Comparison of ENCODE assay signal across 8 mouse cellular contexts in genomic region chr19:5921715-5922114, GRCm38 (mm10). TPM values are rescaled to one million over a fixed set of nuclear protein-coding genes. Genes with fewer than 3 reads are reported as not detected.
DNase-seq lines count a peak whose midpoint lies in the region; ATAC-seq and TF ChIP-seq lines count a peak whose summit lies in the region.

No protein-coding gene starts in this region.

- no peak for DNase-seq in lung, adult 2 months
- DNase-seq in lung, postnatal 14 days, result no peak
- no peak for DNase-seq in heart, embryonic 10.5 days (ENCODE audit: low spot score)
- peak; percentile 64 for DNase-seq in kidney, postnatal 0 days (ENCODE audit: low spot score)
- no peak for DNase-seq in midbrain, embryonic 10.5 days (ENCODE audit: low spot score)
- DNase-seq in ovary, adult 18-20 months (ENCODE audit: low spot score), result no peak
- DNase-seq in thymus, postnatal 4 days, result no peak
- no peak for DNase-seq in thymus, postnatal 36 days

- H3K4me1 ChIP-seq in lung, adult 2 months (ENCODE audit: control insufficient read depth, insufficient read depth, low read length), result peaks cover 8% of the 10 kb centered on the region
- H3K4me1 ChIP-seq in heart, embryonic 10.5 days, result peaks cover 44% of the 10 kb centered on the region
- 0 out of 2 replicates have a peak, but pooled peaks cover 22% of the 10 kb centered on the region for H3K4me1 ChIP-seq in kidney, postnatal 0 days (replicated peaks; ENCODE audit: insufficient read depth, low read length)
- peaks cover 32% of the 10 kb centered on the region for H3K4me1 ChIP-seq in midbrain, embryonic 10.5 days

- 16% methylated on average over 9 of the region's 9 CpGs for WGBS in lung, adult 2 months
- 15% methylated on average over 9 of the region's 9 CpGs for WGBS in heart, embryonic 10.5 days
- WGBS in kidney, postnatal 0 days, result 10% methylated on average over 9 of the region's 9 CpGs
- 21% methylated on average over 9 of the region's 9 CpGs for WGBS in midbrain, embryonic 10.5 days

- H3K9ac ChIP-seq in kidney, postnatal 0 days (ENCODE audit: low read depth, low read length), result no peak overlapping the region

- no peaks in the 10 kb centered on the region for H3K9me3 ChIP-seq in heart, embryonic 10.5 days
- H3K9me3 ChIP-seq in kidney, postnatal 0 days (replicated peaks; ENCODE audit: low read length), result no peaks in the 10 kb centered on the region
- H3K9me3 ChIP-seq in midbrain, embryonic 10.5 days (replicated peaks), result no peaks in the 10 kb centered on the region

- peak overlapping the region; percentile 12; the same call in 1 of the 2 replicates for H3K27ac ChIP-seq in heart, embryonic 10.5 days
- H3K27ac ChIP-seq in kidney, postnatal 0 days, result peak overlapping the region; percentile 48; the same call in 1 of the 2 replicates
- H3K27ac ChIP-seq in midbrain, embryonic 10.5 days (replicated peaks), result peak overlapping the region; percentile 47; the same call in 1 of the 2 replicates

- peak overlapping the region; percentile 97 for H3K4me2 ChIP-seq in kidney, postnatal 0 days (ENCODE audit: low read length)

- peaks cover 16% of the 10 kb centered on the region for H3K36me3 ChIP-seq in heart, embryonic 10.5 days
- H3K36me3 ChIP-seq in kidney, postnatal 0 days (ENCODE audit: insufficient read depth, low read length), result peaks cover 22% of the 10 kb centered on the region
- peaks cover 9% of the 10 kb centered on the region; the same call in 1 of the 2 replicates for H3K36me3 ChIP-seq in midbrain, embryonic 10.5 days

- H3K27me3 ChIP-seq in heart, embryonic 10.5 days (ENCODE audit: insufficient read depth, poor library complexity, severe bottlenecking), result peaks cover 9% of the 10 kb centered on the region; the same call in 1 of the 2 replicates
- H3K27me3 ChIP-seq in kidney, postnatal 0 days (ENCODE audit: insufficient read depth, low read length), result no peaks in the 10 kb centered on the region
- peaks cover 32% of the 10 kb centered on the region for H3K27me3 ChIP-seq in midbrain, embryonic 10.5 days (ENCODE audit: low read depth, poor library complexity, severe bottlenecking)

- ATAC-seq in kidney, postnatal 0 days (replicated peaks; ENCODE audit: low FRiP score, low read depth), result no peak

- no peak for TF ChIP-seq CTCF in lung, adult 2 months (IDR thresholded peaks at IDR 0.05; ENCODE audit: insufficient read depth, low read length)
- no peak for TF ChIP-seq CTCF in kidney, postnatal 0 days (IDR thresholded peaks at IDR 0.05; ENCODE audit: low read depth)

- TF ChIP-seq POLR2A in lung, adult 2 months (IDR thresholded peaks at IDR 0.05; ENCODE audit: borderline replicate concordance, extremely low read depth, low read depth, low read length), result no peak

- peak overlapping the region; percentile 19 for H3K4me3 ChIP-seq in lung, adult 2 months (replicated peaks; ENCODE audit: extremely low read depth, low read depth, low read length)
- H3K4me3 ChIP-seq in heart, embryonic 10.5 days, result peak overlapping the region; percentile 12
- H3K4me3 ChIP-seq in kidney, postnatal 0 days (replicated peaks; ENCODE audit: low read depth, low read length), result no peak overlapping the region; the same call in 1 of the 2 replicates
- H3K4me3 ChIP-seq in midbrain, embryonic 10.5 days, result peak overlapping the region; percentile 12; the same call in 1 of the 2 replicates

RNA-seq across cellular contexts. Expression of gene Cdc42ep2, which starts 2.9 kb away (rescaled TPM):
- polyA plus RNA-seq in lung, adult 2 months (2012; rRNA removed), result 22.2 and 24.1 TPM in 2 replicates
- polyA plus RNA-seq in heart, embryonic 10.5 days (2016; fragmentation: Nextera tagmentation; extraction: Ambion mirVana), result 5.9 and 7.4 TPM in 2 replicates
- polyA plus RNA-seq in kidney, postnatal 0 days (2015; fragmentation: Nextera tagmentation; extraction: Ambion mirVana), result 13.2 and 14.2 TPM in 2 replicates
- 1.8 and 2.2 TPM in 2 replicates for polyA plus RNA-seq in midbrain, embryonic 10.5 days (2016; fragmentation: Nextera tagmentation; extraction: Ambion mirVana)

RNA-seq across cellular contexts. Expression of gene Dpf2, which starts 8.9 kb away (rescaled TPM):
- polyA plus RNA-seq in lung, adult 2 months (2012; rRNA removed), result 87.1 and 103 TPM in 2 replicates
- polyA plus RNA-seq in heart, embryonic 10.5 days (2016; fragmentation: Nextera tagmentation; extraction: Ambion mirVana), result 134 and 150 TPM in 2 replicates
- 108 and 109 TPM in 2 replicates for polyA plus RNA-seq in kidney, postnatal 0 days (2015; fragmentation: Nextera tagmentation; extraction: Ambion mirVana)
- polyA plus RNA-seq in midbrain, embryonic 10.5 days (2016; fragmentation: Nextera tagmentation; extraction: Ambion mirVana), result 242 and 245 TPM in 2 replicates

RNA-seq across cellular contexts. Expression of gene Tigd3, which starts 27.8 kb away (rescaled TPM):
- polyA plus RNA-seq in lung, adult 2 months (2012; rRNA removed), result 1.1 and 1.2 TPM in 2 replicates
- polyA plus RNA-seq in heart, embryonic 10.5 days (2016; fragmentation: Nextera tagmentation; extraction: Ambion mirVana), result 2.4 and 2.9 TPM in 2 replicates
- 2.9 and 3.6 TPM in 2 replicates for polyA plus RNA-seq in kidney, postnatal 0 days (2015; fragmentation: Nextera tagmentation; extraction: Ambion mirVana)
- 9.5 and 10.8 TPM in 2 replicates for polyA plus RNA-seq in midbrain, embryonic 10.5 days (2016; fragmentation: Nextera tagmentation; extraction: Ambion mirVana)

RNA-seq across cellular contexts. Expression of gene Pola2, which starts 42.3 kb away (rescaled TPM):
- 30.5 and 32.7 TPM in 2 replicates for polyA plus RNA-seq in lung, adult 2 months (2012; rRNA removed)
- polyA plus RNA-seq in heart, embryonic 10.5 days (2016; fragmentation: Nextera tagmentation; extraction: Ambion mirVana), result 70.0 and 80.7 TPM in 2 replicates
- polyA plus RNA-seq in kidney, postnatal 0 days (2015; fragmentation: Nextera tagmentation; extraction: Ambion mirVana), result 39.8 and 40.6 TPM in 2 replicates
- 97.3 and 110 TPM in 2 replicates for polyA plus RNA-seq in midbrain, embryonic 10.5 days (2016; fragmentation: Nextera tagmentation; extraction: Ambion mirVana)

RNA-seq across cellular contexts. Expression of gene Slc25a45, which starts 44.1 kb away (rescaled TPM):
- 24.5 and 26.0 TPM in 2 replicates for polyA plus RNA-seq in lung, adult 2 months (2012; rRNA removed)
- 2.1 and 2.5 TPM in 2 replicates for polyA plus RNA-seq in heart, embryonic 10.5 days (2016; fragmentation: Nextera tagmentation; extraction: Ambion mirVana)
- polyA plus RNA-seq in kidney, postnatal 0 days (2015; fragmentation: Nextera tagmentation; extraction: Ambion mirVana), result 19.9 and 24.5 TPM in 2 replicates
- polyA plus RNA-seq in midbrain, embryonic 10.5 days (2016; fragmentation: Nextera tagmentation; extraction: Ambion mirVana), result 2.3 and 2.6 TPM in 2 replicates
